25 mouse cellular contexts compared by ENCODE assay signal in the genomic region with DNA sequence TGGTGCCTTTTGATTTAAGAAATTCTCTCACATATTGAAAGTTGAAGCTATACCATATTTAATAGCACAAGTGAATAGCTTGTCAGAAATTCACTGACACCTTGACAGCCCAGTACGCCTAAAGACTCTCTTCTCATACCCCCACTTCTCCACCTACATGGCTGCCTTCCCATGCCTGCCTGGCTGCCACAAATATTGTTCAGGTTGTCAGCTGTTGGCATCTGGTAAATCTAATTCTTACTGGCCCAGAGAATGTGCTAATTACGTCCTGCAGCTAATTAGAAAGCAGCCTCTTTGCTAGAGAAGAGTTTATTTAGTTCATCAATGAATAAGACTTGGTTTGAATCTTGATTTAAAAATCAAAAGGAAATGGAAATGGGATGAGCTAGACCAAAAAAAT.
"Had no signal": no experiment of that assay in that cellular context is flagged by ENCODE, and none has a peak within 500 bp of the region (broad histone marks: within the 10 kb centered on the region; RNA-seq: fewer than 3 reads in every experiment).

No protein-coding gene starts in this region.

- H3K9ac ChIP-seq: heart, embryonic 13.5 days; heart, embryonic 15.5 days; hindbrain, embryonic 13.5 days; hindbrain, embryonic 15.5 days; intestine, embryonic 15.5 days; limb, embryonic 13.5 days; limb, embryonic 15.5 days; liver, embryonic 12.5 days; liver, embryonic 14.5 days had no signal

- H3K27me3 ChIP-seq: heart, embryonic 13.5 days; heart, embryonic 15.5 days; hindbrain, embryonic 13.5 days; hindbrain, embryonic 15.5 days; intestine, embryonic 15.5 days; limb, embryonic 13.5 days; limb, embryonic 15.5 days; liver, embryonic 12.5 days had no signal

- H3K9me3 ChIP-seq: heart, embryonic 13.5 days; heart, embryonic 15.5 days; hindbrain, embryonic 13.5 days; hindbrain, embryonic 15.5 days; intestine, embryonic 15.5 days; limb, embryonic 13.5 days; limb, embryonic 15.5 days; liver, embryonic 12.5 days had no signal

- ATAC-seq: hindbrain, postnatal 0 days; intestine, embryonic 15.5 days; intestine, postnatal 0 days; liver, embryonic 12.5 days had no signal

- H3K4me3 ChIP-seq: heart, adult 2 months; heart, embryonic 13.5 days; heart, embryonic 15.5 days; hindbrain, embryonic 13.5 days; hindbrain, embryonic 15.5 days; intestine, embryonic 15.5 days; limb, embryonic 13.5 days; limb, embryonic 15.5 days; liver, embryonic 12.5 days had no signal

- H3K27ac ChIP-seq: heart, adult 2 months; heart, embryonic 13.5 days; heart, embryonic 15.5 days; hindbrain, embryonic 13.5 days; hindbrain, embryonic 15.5 days; hindbrain, postnatal 0 days; intestine, embryonic 15.5 days; kidney, postnatal 0 days; limb, embryonic 13.5 days; limb, embryonic 15.5 days; liver, embryonic 12.5 days; liver, embryonic 14.5 days had no signal

- H3K4me2 ChIP-seq: heart, embryonic 11.5 days; heart, embryonic 13.5 days; heart, embryonic 15.5 days; hindbrain, embryonic 13.5 days; hindbrain, embryonic 15.5 days; intestine, embryonic 15.5 days; limb, embryonic 13.5 days; limb, embryonic 15.5 days; liver, embryonic 12.5 days had no signal

- H3K36me3 ChIP-seq: heart, embryonic 13.5 days; heart, embryonic 15.5 days; hindbrain, embryonic 13.5 days; hindbrain, embryonic 15.5 days; intestine, embryonic 15.5 days; limb, embryonic 13.5 days; limb, embryonic 15.5 days; liver, embryonic 12.5 days had no signal

- H3K4me1 ChIP-seq: heart, embryonic 13.5 days; heart, embryonic 15.5 days; hindbrain, embryonic 13.5 days; hindbrain, embryonic 15.5 days; intestine, embryonic 15.5 days; limb, embryonic 13.5 days; limb, embryonic 15.5 days; liver, embryonic 12.5 days had no signal

- DNase-seq: gastrocnemius, postnatal 14 days; gastrocnemius, postnatal 36 days; heart, adult 11 months; heart, adult 2 months; heart, postnatal 14 days; heart, postnatal 36 days; kidney, adult 18-20 months; kidney, adult 8-10 months; kidney, postnatal 14 days; kidney, postnatal 36 days; layer of hippocampus, adult 9-11 months; left cerebral cortex, postnatal 4 days had no signal
